Mouse (Mus musculus): ENCODE results near the gene Nrg3. TPM values are rescaled to one million over a fixed set of nuclear protein-coding genes. Genes with fewer than 3 reads are reported as not detected.

Nrg3 gene
- polyA plus RNA-seq, 1 experiment from 2014 or later: 3.7 TPM

Small RNAs within 50 kb of the gene (microRNA-seq; reads per million reads assigned to microRNA genes)
- not detected for gene Gm27332
